Mouse (Mus musculus) urinary bladder, adult 18-20 months (tissue): ENCODE measurements at regions not wholly inside any gene's neighbourhood (a gene's known extent, or its start where the extent isn't known, plus 50 kb on each side); places are given as distances from the start of the nearest gene placed in this dataset.

ENCODE experiments used
- DNase-seq, 2 experiments: peaks; one replicate each; pipeline ENCODE4 v3.0.0; 2022; ENCODE audit warnings: low spot score in 2 of 2, mixed read lengths in 2 of 2

- DNase-seq: no peak
Measured at GRCm38 (mm10) chrX:147616374-147616773, 62.5 kb upstream of the Lrch2 start.

DNA sequence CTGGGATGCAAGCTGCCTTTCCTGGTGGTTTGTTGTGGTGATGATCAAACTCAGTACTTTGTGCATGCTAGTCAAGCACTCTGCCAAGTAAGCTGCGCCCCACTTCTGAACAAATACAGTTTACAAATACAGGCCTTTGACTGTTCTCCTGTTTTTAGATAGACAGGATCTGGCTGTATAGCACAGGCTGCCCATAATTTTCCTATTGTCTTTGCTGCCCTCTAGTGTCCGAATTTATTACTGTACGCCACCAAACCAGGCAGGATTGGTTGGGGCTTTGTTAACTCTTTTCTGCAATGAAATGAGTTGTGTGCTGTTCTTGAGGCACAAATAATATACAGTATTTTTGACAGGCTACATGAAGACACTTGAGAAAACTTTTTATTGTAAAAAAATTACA is 54.8 kb upstream of the Lrch2 start:
- peak; percentile 3 to 8 for DNase-seq
